ENCODE assay signal across 25 mouse cellular contexts in the genomic region with DNA sequence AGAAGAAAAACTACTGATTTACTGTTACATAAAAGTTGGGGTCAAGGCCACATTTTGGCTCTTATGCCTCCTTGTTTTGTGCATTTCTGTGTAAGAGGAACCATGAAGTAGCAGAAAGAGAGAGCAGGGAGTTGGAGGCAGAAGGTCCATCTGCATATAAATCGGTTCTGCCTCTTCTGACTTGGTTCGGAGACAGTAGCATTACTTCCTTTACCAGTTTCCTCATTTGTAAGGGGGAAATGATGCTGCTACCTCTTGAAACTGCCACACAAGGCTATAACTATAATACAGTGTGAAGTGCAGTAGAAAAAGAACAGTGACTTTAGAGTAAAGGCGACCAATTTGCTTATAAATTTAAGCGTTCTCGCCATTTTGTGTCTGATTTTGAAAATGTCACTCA. TPM values are rescaled to one million over a fixed set of nuclear protein-coding genes. Genes with fewer than 3 reads are reported as not detected.
DNase-seq lines count a peak whose midpoint lies in the region; ATAC-seq and TF ChIP-seq lines count a peak whose summit lies in the region.
"Had no signal": no experiment of that assay in that cellular context is flagged by ENCODE, and none has a peak within 500 bp of the region (broad histone marks: within the 10 kb centered on the region; RNA-seq: fewer than 3 reads in every experiment).

No protein-coding gene starts in this region.

- TF ChIP-seq POLR2A in testis, adult 2 months (IDR thresholded peaks at IDR 0.05; ENCODE audit: control insufficient read depth, low read depth, low read length), result no peak

- ATAC-seq in megakaryocyte, adult 5-6 weeks (ENCODE audit: poor library complexity, severe bottlenecking), result peak; percentile 77
- ATAC-seq: activated CD4-positive, CD25-positive, alpha-beta regulatory T cell, adult 4 months; CD4-positive, CD25-positive, alpha-beta regulatory T cell, adult 4 months; forebrain, embryonic 15.5 days; hindbrain, postnatal 0 days; inflammation-experienced regulatory T-cells, adult 6 months had no signal

- H3K4me1 ChIP-seq in testis, adult 2 months (ENCODE audit: control insufficient read depth, insufficient read depth, low read length), result no peaks in the 10 kb centered on the region
- H3K4me1 ChIP-seq: embryonic facial prominence, embryonic 12.5 days; embryonic facial prominence, embryonic 15.5 days; heart, embryonic 10.5 days; heart, embryonic 13.5 days had no signal

- peak overlapping the region; percentile 64; the same call in 1 of the 2 replicates for H3K4me3 ChIP-seq in testis, adult 2 months (ENCODE audit: control insufficient read depth, low read depth, low read length)
- H3K4me3 ChIP-seq: embryonic facial prominence, embryonic 12.5 days; embryonic facial prominence, embryonic 15.5 days; forebrain, embryonic 15.5 days; heart, adult 2 months; heart, embryonic 10.5 days; heart, embryonic 13.5 days had no signal

- DNase-seq in testis, postnatal 10 days (ENCODE audit: low spot score), result no peak
- DNase-seq in splenic B cell, adult 2 months (ENCODE audit: low read depth, low spot score), result peak; percentile 21
- DNase-seq in layer of hippocampus, adult 9-10 months (ENCODE audit: low spot score), result no peak
- DNase-seq in cerebellum, postnatal 4 days (ENCODE audit: low spot score in 2 of 2), result no peak
- DNase-seq: adrenal gland, adult 8-10 months; adrenal gland, postnatal 25 days; cerebellum, adult 18-20 months; cerebellum, adult 9-10 months; cerebellum, postnatal 14 days; gastrocnemius, postnatal 25 days; heart, adult 2 months; heart, postnatal 14 days; heart, postnatal 4 days had no signal

- TF ChIP-seq CTCF in testis, adult 2 months (IDR thresholded peaks at IDR 0.05; ENCODE audit: control insufficient read depth, insufficient read depth, insufficient replicate concordance, low read depth, low read length), result no peak

- H3K36me3 ChIP-seq in testis, adult 2 months (ENCODE audit: control insufficient read depth, insufficient read depth, low read length), result no peaks in the 10 kb centered on the region
- no peaks in the 10 kb centered on the region for H3K36me3 ChIP-seq in splenic B cell, adult 2 months (ENCODE audit: control insufficient read depth, insufficient read depth, low read length, poor library complexity, severe bottlenecking)
- H3K36me3 ChIP-seq: embryonic facial prominence, embryonic 12.5 days; embryonic facial prominence, embryonic 15.5 days; forebrain, embryonic 15.5 days; heart, embryonic 10.5 days; heart, embryonic 13.5 days had no signal

- H3K27ac ChIP-seq in testis, adult 2 months (ENCODE audit: control insufficient read depth, insufficient read depth, low read depth, low read length), result no peak overlapping the region
- H3K27ac ChIP-seq: embryonic facial prominence, embryonic 12.5 days; embryonic facial prominence, embryonic 15.5 days; forebrain, embryonic 15.5 days; heart, adult 2 months; heart, embryonic 10.5 days; heart, embryonic 13.5 days; hindbrain, embryonic 14.5 days; hindbrain, postnatal 0 days had no signal

- H3K27me3 ChIP-seq in testis, adult 2 months (ENCODE audit: control insufficient read depth, insufficient read depth, low read length), result no peaks in the 10 kb centered on the region
- no peaks in the 10 kb centered on the region for H3K27me3 ChIP-seq in splenic B cell, adult 2 months (ENCODE audit: control insufficient read depth, insufficient read depth, low read length, poor library complexity, severe bottlenecking)
- H3K27me3 ChIP-seq: embryonic facial prominence, embryonic 12.5 days; embryonic facial prominence, embryonic 15.5 days; forebrain, embryonic 15.5 days; heart, embryonic 13.5 days had no signal

RNA-seq across cellular contexts. Expression of a gene that starts 21.0 kb away (rescaled TPM):
- polyA plus RNA-seq in testis, adult 2 months (2012; rRNA removed), result 3.1 and 4.7 TPM in 2 replicates
- 39.8 and 40.9 TPM in 2 replicates for total RNA-seq in megakaryocyte, adult 5-6 weeks (2015)
- total RNA-seq in megakaryocyte, adult 5-6 weeks (2017), result 40.4 and 40.7 TPM in 2 replicates
